Mouse (Mus musculus) heart, embryonic 16.5 days (tissue): ENCODE measurements around the gene Tubb2a. TPM values are rescaled to one million over a fixed set of nuclear protein-coding genes. Genes with fewer than 3 reads are reported as not detected.

Experiments
- ATAC-seq: fragments of 200-750 bp; cut with Nextera tagmentation; replicated peaks from 2 replicates; pipeline ENCODE4 v1.8.0; 2017; ENCODE audit warnings: moderate number of reproducible peaks; ENCODE audit not compliant: insufficient read depth, low FRiP score; ENCODE audit errors: extremely low read depth
- H3K27ac ChIP-seq: fragments of 300-500 bp; sonication (generic); 2 replicates; pipeline ENCODE4 v1.5.1; 2014; ENCODE audit warnings: mild to moderate bottlenecking, low read length, control low read depth, moderate library complexity
- H3K27me3 ChIP-seq: fragments of 300-500 bp; sonication (generic); 2 replicates; pipeline ENCODE4 v1.6.1; 2014; ENCODE audit warnings: low read length, mixed read lengths; ENCODE audit not compliant: control insufficient read depth, insufficient read depth
- H3K36me3 ChIP-seq: fragments of 300-500 bp; sonication (generic); 2 replicates; pipeline ENCODE4 v1.6.1; 2014; ENCODE audit not compliant: control insufficient read depth, insufficient read depth
- H3K4me1 ChIP-seq: fragments of 300-500 bp; sonication (generic); 2 replicates; pipeline ENCODE4 v1.6.1; 2014; ENCODE audit warnings: low read length, mixed read lengths; ENCODE audit not compliant: control insufficient read depth, insufficient read depth
- H3K4me2 ChIP-seq: fragments of 300-500 bp; sonication (generic); 2 replicates; pipeline ENCODE4 v1.6.1; 2014; ENCODE audit warnings: low read depth, mild to moderate bottlenecking, control low read depth, low read length
- H3K4me3 ChIP-seq: fragments of 300-500 bp; sonication (generic); 2 replicates; pipeline ENCODE4 v1.5.1; 2014; ENCODE audit warnings: mild to moderate bottlenecking, control low read depth, low read length
- H3K9ac ChIP-seq: fragments of 300-500 bp; sonication (generic); 2 replicates; pipeline ENCODE4 v1.6.1; 2014; ENCODE audit warnings: low read length, control low read depth
- H3K9me3 ChIP-seq: fragments of 300-500 bp; sonication (generic); replicated peaks from 2 replicates; pipeline ENCODE4 v1.6.1; 2016; ENCODE audit warnings: low read length; ENCODE audit not compliant: control insufficient read depth
- WGBS: fragments of 180-500 bp; shearing (Covaris S2); extraction: QIAGEN DNeasy Blood & Tissue Kit; methylation state at CpG from one replicate; pipeline ENCODE4 v1.1.7; 2014; 5-methylcytosine and 5-hydroxymethylcytosine counted together
- polyA plus RNA-seq: library from polyadenylated mRNA; unstranded; fragments of >200 nt; fragmentation: Nextera tagmentation; extraction: Ambion mirVana; gene quantifications from 2 replicates; pipeline ENCODE4 v1.2.1, GENCODE M21; 2015

Tubb2a gene
- polyA plus RNA-seq, 1 experiment from 2014 or later, result 166 TPM

- ATAC-seq, result no peak
- peaks cover 23% of the 10 kb centered on the region for H3K36me3 ChIP-seq
- no peaks in the 10 kb centered on the region for H3K27me3 ChIP-seq
- H3K4me1 ChIP-seq, result no peaks in the 10 kb centered on the region
- H3K4me2 ChIP-seq, result no peak overlapping the region
- no peak overlapping the region for H3K27ac ChIP-seq
- no peak overlapping the region for H3K9ac ChIP-seq
- H3K4me3 ChIP-seq, result no peak overlapping the region
- 90% methylated on average over 3 of the region's 3 CpGs for WGBS
- peaks cover 2% of the 10 kb centered on the region; the same call in 1 of the 2 replicates for H3K9me3 ChIP-seq
Measured at GRCm38 (mm10) chr13:34051692-34052091, 26.1 kb downstream of the Tubb2a start.

GRCm38 (mm10) chr13:34050479-34050878 is 27.3 kb downstream of the Tubb2a start:
- H3K27ac ChIP-seq, result no peak overlapping the region
- 92% methylated on average over 8 of the region's 8 CpGs for WGBS

GRCm38 (mm10) chr13:34047526-34047925 is 30.3 kb downstream of the Tubb2a start:
- Histone ChIP-seq H3K4me2 (no peak overlapping the region), H3K27ac (no peak overlapping the region), H3K4me1 (peaks cover 3% of the 10 kb centered on the region; the same call in 1 of the 2 replicates), H3K27me3 (no peaks in the 10 kb centered on the region), H3K36me3 (peaks cover 13% of the 10 kb centered on the region), H3K9ac (no peak overlapping the region), H3K4me3 (no peak overlapping the region), H3K9me3 (no peaks in the 10 kb centered on the region)
- 88% methylated on average over 3 of the region's 3 CpGs for WGBS
- no peak for ATAC-seq

More at GRCm38 (mm10) chr13:34050479-34050878, 27.3 kb downstream of the Tubb2a start:
- ATAC-seq, result no peak
- Histone ChIP-seq H3K36me3 (peaks cover 14% of the 10 kb centered on the region), H3K4me2 (no peak overlapping the region), H3K4me1 (no peaks in the 10 kb centered on the region), H3K9ac (no peak overlapping the region), H3K9me3 (no peaks in the 10 kb centered on the region), H3K4me3 (no peak overlapping the region), H3K27me3 (no peaks in the 10 kb centered on the region)

GRCm38 (mm10) chr13:34046421-34047012 is 31.3 kb downstream of the Tubb2a start:
- Histone ChIP-seq H3K9ac (no peak overlapping the region), H3K27ac (no peak overlapping the region), H3K4me1 (peaks cover 3% of the 10 kb centered on the region; the same call in 1 of the 2 replicates), H3K4me3 (no peak overlapping the region), H3K27me3 (no peaks in the 10 kb centered on the region), H3K4me2 (no peak overlapping the region), H3K9me3 (no peaks in the 10 kb centered on the region), H3K36me3 (peaks cover 13% of the 10 kb centered on the region)
- ATAC-seq, result peak; percentile 75; the same call in 1 of the 2 replicates
- 41% methylated on average over 11 of the region's 11 CpGs for WGBS

DNA sequence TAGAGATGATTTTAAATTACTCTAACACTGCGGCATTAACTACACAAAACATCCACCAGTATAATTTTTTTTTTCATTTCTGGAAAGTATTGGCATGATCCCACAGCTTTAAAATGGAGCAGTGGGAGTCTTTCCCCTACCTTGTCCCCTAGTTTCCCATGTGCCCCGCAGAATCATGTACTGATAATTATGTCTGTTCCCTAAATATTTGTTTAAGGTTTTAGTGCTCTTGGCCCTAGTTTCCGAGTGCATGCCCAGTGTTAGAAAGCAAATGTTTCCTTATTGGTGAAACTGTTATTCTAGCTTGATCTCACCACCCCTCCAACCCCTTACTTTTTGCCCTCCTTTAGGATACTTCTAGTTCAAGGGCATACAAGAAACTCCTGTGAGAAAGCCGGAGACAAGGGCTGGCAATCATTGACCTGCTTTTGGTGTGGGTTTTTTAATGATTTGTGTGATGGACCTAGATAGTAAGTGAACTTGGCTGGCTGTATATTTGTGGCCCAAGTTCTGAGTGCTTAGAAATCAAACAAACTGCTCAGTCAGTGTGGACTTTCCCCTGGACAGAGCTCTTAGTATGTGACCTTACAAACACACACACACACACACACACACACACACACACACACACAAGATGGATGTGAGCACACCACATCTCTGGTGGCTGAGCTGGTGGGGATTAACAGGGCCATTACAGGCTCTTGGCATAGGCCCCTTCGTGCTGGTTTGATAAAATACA is 32.1 kb downstream of the Tubb2a start:
- Histone ChIP-seq H3K4me2 (no peak overlapping the region), H3K4me3 (no peak overlapping the region), H3K4me1 (peaks cover 3% of the 10 kb centered on the region; the same call in 1 of the 2 replicates), H3K27ac (no peak overlapping the region), H3K36me3 (peaks cover 13% of the 10 kb centered on the region), H3K9me3 (no peaks in the 10 kb centered on the region), H3K27me3 (no peaks in the 10 kb centered on the region), H3K9ac (no peak overlapping the region)
- WGBS, result 58% methylated on average over 5 of the region's 5 CpGs
- ATAC-seq, result no peak

DNA sequence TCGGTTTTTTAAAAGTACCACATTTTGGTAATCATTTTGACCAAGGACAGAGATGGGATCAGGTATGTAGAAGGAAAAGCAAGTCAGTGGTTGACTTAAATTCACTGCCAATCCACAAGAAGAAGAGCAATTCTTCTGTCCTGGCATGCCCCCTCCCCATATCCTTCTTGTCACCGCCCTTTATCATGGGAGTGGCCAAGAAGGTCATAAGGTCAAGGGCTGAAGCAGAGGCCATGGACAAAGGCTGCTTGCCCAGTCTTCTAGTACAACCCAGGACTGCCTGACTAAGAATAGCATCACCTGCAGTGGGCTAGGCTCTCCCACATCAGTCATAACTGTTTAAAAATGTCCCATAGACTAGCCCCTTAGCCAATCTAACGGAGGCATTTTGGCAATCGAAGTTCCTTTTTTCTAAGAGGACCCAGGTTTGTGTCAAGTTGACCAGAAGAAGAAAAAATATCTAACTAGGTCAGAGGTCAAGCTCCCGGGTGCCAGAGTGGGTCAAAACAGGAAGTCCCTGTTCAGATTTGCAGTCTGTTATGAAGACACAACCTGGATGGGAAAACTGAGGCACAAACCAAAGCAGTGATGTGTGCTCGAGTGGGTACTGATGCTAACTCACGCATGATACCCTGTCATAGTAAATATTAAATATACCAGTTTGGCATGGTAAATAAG is 34.0 kb downstream of the Tubb2a start:
- WGBS, result 68% methylated on average over 7 of the region's 7 CpGs
- no peak for ATAC-seq
- no peak overlapping the region for H3K4me3 ChIP-seq
- peaks cover 6% of the 10 kb centered on the region for H3K4me1 ChIP-seq
- H3K27me3 ChIP-seq, result no peaks in the 10 kb centered on the region
- H3K4me2 ChIP-seq, result no peak overlapping the region
- H3K9ac ChIP-seq, result no peak overlapping the region
- H3K36me3 ChIP-seq, result peaks cover 8% of the 10 kb centered on the region; the same call in 1 of the 2 replicates
- no peak overlapping the region for H3K27ac ChIP-seq
- H3K9me3 ChIP-seq, result no peaks in the 10 kb centered on the region

DNA sequence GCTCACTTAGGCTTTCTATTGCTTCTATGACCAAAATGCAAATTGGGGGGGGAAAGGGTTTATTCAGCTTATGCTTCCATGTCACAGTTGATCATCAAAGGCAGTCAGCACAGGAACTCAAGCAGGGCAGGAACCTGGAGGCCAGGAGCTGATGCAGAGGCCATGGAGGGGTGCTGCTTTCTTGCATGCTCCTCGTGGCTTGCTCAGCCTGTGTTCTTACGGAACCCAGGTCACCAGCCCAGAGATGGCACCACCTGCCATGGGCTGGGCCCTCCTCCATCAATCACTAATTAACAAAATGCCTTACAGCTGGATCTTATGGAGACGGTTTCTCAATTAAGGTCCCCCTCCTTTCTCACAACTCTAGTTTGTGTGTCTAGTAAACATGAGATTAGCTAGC is 37.7 kb downstream of the Tubb2a start:
- H3K36me3 ChIP-seq, result 0 out of 2 replicates have a peak, but pooled peaks cover 2% of the 10 kb centered on the region
- 89% methylated on average over 3 of the region's 3 CpGs for WGBS
- no peak overlapping the region for H3K27ac ChIP-seq
- no peak overlapping the region for H3K4me2 ChIP-seq
- H3K4me1 ChIP-seq, result peaks cover 18% of the 10 kb centered on the region
- no peak overlapping the region for H3K9ac ChIP-seq
- H3K27me3 ChIP-seq, result no peaks in the 10 kb centered on the region
- ATAC-seq, result no peak
- H3K4me3 ChIP-seq, result no peak overlapping the region
- H3K9me3 ChIP-seq, result no peaks in the 10 kb centered on the region

DNA sequence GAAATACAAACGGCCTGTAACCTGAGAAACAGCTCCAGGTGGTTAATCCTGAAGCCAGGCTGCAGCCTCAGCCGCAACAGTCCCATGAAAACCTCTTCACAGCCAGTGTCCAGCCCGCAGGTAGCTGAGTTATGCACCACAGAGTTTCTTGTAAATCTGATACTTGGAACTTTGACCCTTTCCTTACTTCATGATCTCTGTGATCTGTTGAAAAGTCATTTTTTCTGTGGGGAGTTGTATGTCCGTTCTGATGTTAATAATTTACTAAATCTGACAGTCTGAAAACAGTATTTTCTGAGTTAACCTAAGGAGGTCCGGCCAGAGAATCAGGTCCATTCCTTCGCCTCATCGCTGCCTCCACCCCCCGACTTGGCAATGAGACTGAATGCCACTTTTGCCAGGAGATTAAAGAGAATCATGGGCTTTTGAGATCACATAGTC is 38.9 kb downstream of the Tubb2a start:
- no peak overlapping the region for H3K4me3 ChIP-seq
- no peak overlapping the region for H3K27ac ChIP-seq
- peak overlapping the region; percentile 72 for H3K4me2 ChIP-seq
- H3K27me3 ChIP-seq, result no peaks in the 10 kb centered on the region
- ATAC-seq, result no peak
- peaks cover 17% of the 10 kb centered on the region for H3K4me1 ChIP-seq
- H3K9ac ChIP-seq, result no peak overlapping the region
- WGBS, result 58% methylated on average over 8 of the region's 8 CpGs
- H3K9me3 ChIP-seq, result no peaks in the 10 kb centered on the region
- peaks cover 3% of the 10 kb centered on the region; the same call in 1 of the 2 replicates for H3K36me3 ChIP-seq

- Histone ChIP-seq H3K9me3 (no peaks in the 10 kb centered on the region), H3K27ac (peak overlapping the region; percentile 76), H3K9ac (peak overlapping the region; percentile 95), H3K36me3 (peaks cover 11% of the 10 kb centered on the region), H3K4me2 (peak overlapping the region; percentile 72), H3K4me1 (peaks cover 15% of the 10 kb centered on the region), H3K27me3 (no peaks in the 10 kb centered on the region), H3K4me3 (peak overlapping the region; percentile 80)
- 40% methylated on average over 5 of the region's 5 CpGs for WGBS
- ATAC-seq, result no peak
Measured at GRCm38 (mm10) chr13:34038056-34038432, 39.8 kb downstream of the Tubb2a start.
